Mouse (Mus musculus) ovary, postnatal 36 days (tissue): ENCODE data around the gene Zfp541.

ENCODE experiments used
- DNase-seq: peaks from one replicate; pipeline ENCODE4 v3.0.0; 2022; ENCODE audit warnings: low spot score, mixed read lengths

Gene Zfp541

DNA sequence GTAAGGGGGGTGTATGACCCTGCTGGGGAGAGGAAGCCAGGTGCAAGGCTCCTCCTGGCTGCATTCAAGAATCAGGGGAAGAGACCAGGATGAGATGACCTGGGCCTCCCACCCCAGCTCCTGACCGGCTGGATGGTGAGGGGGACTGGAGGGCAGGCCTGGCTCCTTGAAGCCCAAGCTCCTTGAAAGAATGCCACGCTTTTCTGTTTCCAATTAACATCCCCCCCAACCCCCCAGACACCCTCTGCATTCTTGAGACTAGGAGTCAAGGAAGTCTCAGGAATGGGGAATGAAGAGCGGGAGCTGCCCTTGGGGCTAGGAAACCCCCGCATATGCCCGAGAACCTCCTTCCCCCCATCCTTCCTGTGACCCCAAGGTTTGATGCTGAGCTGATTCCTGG, 17.1 kb upstream of the Zfp541 start:
- DNase-seq = no peak

DNA sequence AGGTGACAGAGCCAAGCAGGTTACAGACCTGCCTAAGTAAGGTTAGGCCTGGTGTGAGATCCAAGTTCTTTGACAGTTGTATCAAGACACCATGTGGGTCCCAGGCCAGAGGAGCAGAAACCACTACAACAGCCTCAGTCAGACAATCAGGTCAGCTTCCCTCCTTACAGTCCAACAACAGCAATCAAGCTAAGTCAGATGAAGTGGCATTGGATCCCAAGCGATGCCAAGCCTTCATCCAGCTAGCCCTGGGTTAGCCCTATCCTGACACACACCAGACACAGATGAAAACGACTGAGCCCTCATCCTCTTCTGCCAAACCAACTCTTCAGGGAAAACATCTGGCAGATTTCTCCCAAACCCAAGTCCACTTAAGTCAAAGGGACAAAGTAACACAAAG, 16.1 kb upstream of the Zfp541 start:
- DNase-seq = no peak

- DNase-seq = peak; percentile 44
Measured at GRCm38 (mm10) chr7:16046101-16046480, 15.5 kb upstream of the Zfp541 start.

DNA sequence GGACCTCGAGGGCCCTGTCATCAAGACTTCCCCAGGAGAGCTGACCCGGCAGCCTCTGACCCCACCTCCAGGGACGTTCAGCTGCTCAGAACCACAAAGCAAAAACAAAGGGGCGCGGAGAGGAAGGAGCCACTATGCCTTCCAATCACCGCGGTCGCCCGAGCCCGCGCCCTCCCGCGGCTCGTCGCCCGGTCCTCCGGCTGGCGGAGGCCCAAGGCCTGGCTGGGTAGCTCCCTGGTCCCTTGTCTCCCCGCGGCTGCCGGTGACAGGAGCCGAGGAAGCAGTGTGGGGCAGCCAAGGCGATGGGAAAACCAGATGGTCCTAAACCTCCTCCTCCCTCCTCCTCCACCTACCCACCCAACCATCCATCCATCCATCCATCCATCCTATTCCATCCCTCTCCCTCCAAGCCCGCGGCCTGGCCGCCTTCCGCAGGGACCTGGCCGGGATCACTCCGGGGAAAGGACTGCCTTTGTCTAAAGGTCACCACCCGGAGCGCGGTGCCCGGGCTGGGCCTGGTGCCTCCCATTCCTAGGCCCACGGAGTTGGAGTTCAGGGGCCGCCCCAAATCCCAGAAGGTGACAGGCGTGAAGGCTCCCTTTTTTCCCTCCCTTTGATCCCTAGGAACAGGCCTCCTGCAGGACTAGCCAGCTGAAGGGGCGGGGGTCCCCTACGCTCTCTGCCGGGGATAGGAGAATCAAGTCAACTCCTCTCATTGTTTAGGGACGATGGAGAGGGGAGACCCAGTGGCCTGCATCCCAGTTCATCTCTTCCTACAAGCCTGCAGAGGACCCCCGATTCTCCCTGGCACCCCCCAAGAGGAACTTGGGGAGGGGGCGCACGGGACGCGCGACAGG, 14.9 kb upstream of the Zfp541 start:
- peak; percentile 75 for DNase-seq

DNA sequence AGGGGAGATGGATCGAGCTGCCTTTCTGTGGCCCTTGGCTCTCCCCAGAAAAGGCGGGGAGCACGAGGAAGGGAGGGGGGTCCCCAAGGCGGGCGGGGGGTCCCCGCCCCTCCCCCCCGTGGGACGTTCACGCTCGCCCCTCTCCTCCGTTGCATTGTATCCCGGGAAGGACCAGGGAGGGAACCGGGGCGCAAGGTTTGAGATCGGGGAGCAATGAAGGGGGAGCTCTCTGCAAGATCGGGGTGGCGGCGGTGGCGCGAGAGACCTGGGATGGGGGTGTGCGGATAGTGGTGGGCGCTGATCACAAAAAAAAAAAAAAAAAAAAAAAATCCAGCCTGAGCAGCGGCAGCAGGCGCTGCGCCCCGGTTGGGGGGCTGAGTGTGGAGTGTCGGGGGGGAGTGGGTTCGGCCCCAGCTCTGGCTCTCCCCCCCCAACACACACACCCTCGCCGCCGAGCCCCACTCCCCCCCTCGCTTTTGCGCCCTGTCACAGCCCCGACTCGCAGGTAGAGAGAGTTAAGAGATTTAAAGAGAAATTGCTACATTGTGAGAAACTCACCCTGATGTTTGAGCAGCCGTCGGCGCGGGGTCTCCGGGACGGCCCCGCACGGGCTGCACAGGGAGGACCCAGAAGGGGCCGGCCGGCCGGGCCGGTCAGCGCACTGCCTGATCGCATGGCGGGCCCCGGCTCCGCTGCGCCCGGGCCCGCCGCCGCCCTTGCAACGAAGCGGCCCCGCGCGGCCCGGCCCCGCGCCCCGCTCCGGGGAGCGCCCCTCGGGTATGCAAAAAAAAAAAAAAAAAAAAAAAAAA, 14.1 kb upstream of the Zfp541 start, which contains the start of gene Bicra:
TSS of gene Bicra (minus strand) at position 584 of the 809 bp plus-strand sequence.
- DNase-seq = peak; percentile 88

DNA sequence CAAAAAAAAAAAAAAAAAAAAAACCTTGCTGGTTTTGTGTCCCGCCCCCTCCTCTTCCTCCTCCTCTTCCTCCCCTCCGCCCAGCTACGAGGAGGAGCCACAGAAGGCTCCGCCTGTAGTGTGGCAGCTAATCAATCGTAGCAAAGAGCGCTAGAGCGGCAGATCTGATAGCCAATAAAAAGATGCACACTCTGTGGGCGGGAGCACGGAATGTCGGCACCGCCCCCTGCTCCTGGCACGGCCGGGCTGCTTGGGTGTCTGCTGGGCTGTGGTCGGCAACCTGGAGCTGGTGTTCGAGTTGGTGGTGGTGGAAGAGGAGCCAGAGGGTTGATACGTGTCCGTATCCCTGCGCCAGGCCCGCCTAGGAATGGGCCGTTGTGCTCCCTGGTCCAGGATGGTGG, 13.4 kb upstream of the Zfp541 start:
- peak; percentile 96 for DNase-seq

- DNase-seq = no peak
Measured at GRCm38 (mm10) chr7:16048675-16049575, 12.7 kb upstream of the Zfp541 start.

- DNase-seq = no peak
Measured at GRCm38 (mm10) chr7:16049576-16049915, 12.1 kb upstream of the Zfp541 start.

GRCm38 (mm10) chr7:16050600-16050999, 11.0 kb upstream of the Zfp541 start:
- no peak for DNase-seq

DNA sequence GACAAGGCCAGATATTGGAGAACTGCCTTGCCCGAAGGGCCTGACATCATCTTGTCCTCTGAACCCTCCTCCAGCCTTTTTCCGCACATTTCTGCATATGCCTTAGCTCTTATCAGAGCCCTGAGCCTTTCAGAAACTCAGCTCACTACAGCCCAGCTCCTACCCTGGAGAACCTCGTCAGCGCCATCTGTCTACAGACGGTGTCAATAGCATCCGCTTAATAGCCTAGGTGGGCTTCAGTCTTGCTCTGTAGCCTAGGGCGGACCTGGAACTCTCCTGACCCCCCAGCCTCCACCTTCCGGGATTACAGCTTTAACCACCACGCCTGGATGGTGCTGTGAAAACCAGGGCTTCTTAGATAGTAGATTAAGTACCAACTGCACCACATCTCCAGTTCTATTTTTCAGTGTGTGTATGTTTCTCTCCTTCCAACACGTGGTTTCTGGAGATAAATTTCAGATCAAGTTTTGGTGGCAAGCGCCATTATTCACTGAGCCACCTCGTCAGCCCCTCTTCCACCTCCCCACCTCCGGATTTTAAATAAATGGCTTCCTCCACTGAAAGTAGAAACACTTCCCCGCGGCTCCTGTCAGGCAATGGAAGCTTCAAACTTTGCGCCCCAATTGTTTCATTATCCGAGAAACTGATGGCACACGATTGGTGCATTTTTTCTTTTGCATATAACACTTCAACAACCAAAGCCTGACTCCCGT, 9.6 kb upstream of the Zfp541 start:
- DNase-seq = peak; percentile 70

DNA sequence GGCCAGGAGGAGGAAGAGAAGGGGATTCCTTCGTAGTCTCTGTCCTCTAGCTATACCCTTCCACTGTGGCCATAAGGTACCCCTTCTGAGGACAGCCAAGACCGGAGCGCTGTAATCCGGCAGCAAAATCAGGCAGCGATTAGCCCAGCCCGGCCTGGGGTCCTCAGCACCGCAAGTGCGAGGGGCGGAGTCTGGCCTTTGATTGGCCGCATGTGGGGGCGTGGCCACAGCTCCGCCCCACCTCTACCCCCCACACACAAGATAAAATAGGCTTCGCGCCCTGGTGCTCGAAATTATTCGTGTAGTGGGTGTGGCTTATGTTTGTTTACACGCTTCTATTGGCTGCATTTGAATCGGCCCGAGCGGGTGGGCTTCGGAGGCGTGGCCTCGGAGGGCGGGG, 8.9 kb upstream of the Zfp541 start:
- peak; percentile 94 for DNase-seq

- no peak for DNase-seq
Measured at GRCm38 (mm10) chr7:16053105-16053504, 8.5 kb upstream of the Zfp541 start.

GRCm38 (mm10) chr7:16054966-16055365, 6.6 kb upstream of the Zfp541 start:
- DNase-seq = no peak

DNA sequence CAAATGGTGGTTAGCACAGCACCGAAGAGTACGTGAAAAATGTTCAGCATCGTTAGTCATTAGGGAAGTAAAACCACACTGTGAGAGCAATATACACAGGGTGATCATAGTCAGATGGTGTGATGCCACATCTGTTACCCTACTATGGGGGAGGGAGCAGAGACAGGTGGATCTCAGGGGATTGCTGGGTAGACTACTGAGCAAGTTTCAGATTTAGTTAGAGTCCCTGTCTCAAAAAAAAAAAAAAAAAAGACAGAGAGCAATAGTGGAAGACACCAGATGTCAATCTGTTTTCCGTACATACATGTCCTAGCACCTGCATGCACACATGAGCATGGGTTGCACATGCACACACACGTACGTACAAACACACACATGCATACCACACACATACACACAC, 5.9 kb upstream of the Zfp541 start:
- DNase-seq = no peak

- DNase-seq = no peak
Measured at GRCm38 (mm10) chr7:16056459-16057135, 5.0 kb upstream of the Zfp541 start.

DNA sequence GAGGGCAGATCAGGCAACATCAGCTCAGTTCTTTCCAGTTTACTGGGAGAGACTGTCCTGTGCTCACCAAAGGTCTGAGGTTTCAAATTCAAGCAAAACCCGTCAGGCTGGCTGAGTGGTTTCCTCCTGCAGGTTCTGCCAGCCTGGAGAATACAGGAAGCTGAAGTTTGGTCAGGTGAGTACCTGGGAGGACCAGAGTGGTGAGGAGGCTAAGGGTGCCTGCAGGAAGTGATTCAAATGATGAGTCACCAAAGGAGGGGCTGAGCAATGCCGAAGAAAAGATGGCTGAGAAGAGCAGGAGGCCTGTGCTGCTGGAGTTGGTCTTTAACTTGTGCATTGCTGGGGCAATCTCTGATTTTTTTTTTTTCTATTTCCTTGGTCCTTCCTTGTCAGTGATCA, 4.5 kb upstream of the Zfp541 start:
- no peak for DNase-seq

- DNase-seq = no peak
Measured at GRCm38 (mm10) chr7:16062099-16062420, 446 bp downstream of the Zfp541 start.

GRCm38 (mm10) chr7:16063490-16063889, 1.9 kb downstream of the Zfp541 start:
- DNase-seq = no peak

- no peak for DNase-seq
Measured at GRCm38 (mm10) chr7:16070846-16071245, 9.2 kb downstream of the Zfp541 start.

- no peak for DNase-seq
Measured at GRCm38 (mm10) chr7:16071906-16072305, 10.3 kb downstream of the Zfp541 start.

DNA sequence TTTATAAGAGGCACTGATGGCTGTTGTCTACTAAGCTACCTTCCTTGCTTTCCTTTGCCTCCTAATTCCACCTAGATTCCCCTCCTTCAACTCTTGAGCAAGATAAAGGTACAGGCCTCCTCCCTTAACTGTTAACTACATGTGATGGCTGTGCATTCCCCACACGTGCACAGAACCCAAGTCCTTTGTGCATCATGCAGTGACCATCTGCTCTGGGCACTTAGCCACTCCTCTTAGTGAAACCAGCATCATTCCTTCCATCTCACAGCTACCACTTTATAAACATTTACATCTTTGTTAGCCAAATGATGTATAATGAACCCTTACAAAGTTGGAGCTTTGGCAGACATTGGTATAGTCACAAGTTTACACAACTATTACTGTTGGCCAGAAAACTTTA, 18.3 kb downstream of the Zfp541 start:
- DNase-seq = no peak
